Mouse (Mus musculus) CH12.LX (cell line): ENCODE measurements around the gene Trit1. TPM values are rescaled to one million over a fixed set of nuclear protein-coding genes. Genes with fewer than 3 reads are reported as not detected.
A peak's percentile ranks its signal among the peaks of the same experiment; 100 is the strongest.

Experiments used
- DNase-seq: peaks from one replicate; pipeline ENCODE4 v3.0.0-alpha.2; 2013; ENCODE audit errors: extremely low read depth
- H3K27ac ChIP-seq: 2 replicates; pipeline ENCODE4 v1.5.1; 2012; ENCODE audit warnings: low read depth, mild to moderate bottlenecking, control low read depth, moderate library complexity; ENCODE audit not compliant: insufficient read depth
- H3K27me3 ChIP-seq: replicated peaks from 2 replicates; pipeline ENCODE3; 2012; ENCODE audit warnings: inconsistent platforms
- H3K36me3 ChIP-seq, 2 experiments: replicated peaks in 1 of 2; 2 replicates each; pipeline versions ENCODE3 to v1.6.1; 2012; ENCODE audit warnings: inconsistent platforms in 1 of 2, low read length in 1 of 2, mild to moderate bottlenecking in 1 of 2, mixed read lengths in 1 of 2, moderate library complexity in 1 of 2; ENCODE audit not compliant: control insufficient read depth in 1 of 2, insufficient read depth in 1 of 2
- H3K4me1 ChIP-seq, 2 experiments: 2 replicates each; pipeline ENCODE4 v1.6.1; 2012; ENCODE audit warnings: inconsistent platforms in 1 of 2, moderate library complexity in 1 of 2; ENCODE audit not compliant: insufficient read depth in 2 of 2, control insufficient read depth in 1 of 2
- H3K4me2 ChIP-seq: 2 replicates; pipeline ENCODE4 v1.6.1; 2012; ENCODE audit warnings: low read depth, mild to moderate bottlenecking, control low read depth; ENCODE audit not compliant: poor library complexity, insufficient read depth, severe bottlenecking
- H3K4me3 ChIP-seq, 3 experiments: fragments of 150-350 bp in 1 of 3; sonication (generic) in 1 of 3; replicated peaks in 1 of 3; 2 replicates each; pipeline versions ENCODE3 to v1.5.1; 2011 to 2012; ENCODE audit warnings: low read depth in 2 of 3, low read length in 2 of 3, mild to moderate bottlenecking in 2 of 3, moderate library complexity in 2 of 3, control low read depth in 1 of 3, improper control_type of control experiment in 1 of 3, inconsistent platforms in 1 of 3, mixed read lengths in 1 of 3; ENCODE audit not compliant: poor library complexity in 1 of 3
- H3K79me2 ChIP-seq: replicated peaks from 2 replicates; pipeline ENCODE4 v1.6.1; 2012; ENCODE audit warnings: mild to moderate bottlenecking, moderate library complexity; ENCODE audit not compliant: control insufficient read depth, poor library complexity, insufficient read depth, severe bottlenecking; ENCODE audit errors: extremely low read depth
- H3K9ac ChIP-seq: 2 replicates; pipeline ENCODE4 v1.6.1; 2012; ENCODE audit warnings: low read depth, mild to moderate bottlenecking, control low read depth, moderate library complexity; ENCODE audit not compliant: insufficient read depth
- H3K9me3 ChIP-seq: replicated peaks from 2 replicates; pipeline ENCODE3; 2012; ENCODE audit warnings: low read length, inconsistent platforms, mixed read lengths
- CHD1 ChIP-seq: IDR thresholded peaks from 2 replicates; pipeline ENCODE4 v1.6.1; 2012; ENCODE audit warnings: low read depth, low read length, improper control_type of control experiment, inconsistent platforms
- CHD2 ChIP-seq: IDR thresholded peaks from 2 replicates; pipeline ENCODE4 v1.6.1; 2011; ENCODE audit warnings: low read length, improper control_type of control experiment
- CTCF ChIP-seq, 2 experiments: IDR thresholded peaks in 1 of 2; conservative IDR thresholded peaks in 1 of 2; 2 replicates each; pipeline ENCODE4 v1.5.1; 2011 to 2012; ENCODE audit warnings: low read depth in 2 of 2, low read length in 2 of 2, improper control_type of control experiment in 1 of 2, inconsistent platforms in 1 of 2, mild to moderate bottlenecking in 1 of 2, moderate library complexity in 1 of 2
- E2F4 ChIP-seq: IDR thresholded peaks from 2 replicates; pipeline ENCODE4 v1.6.1; 2011; ENCODE audit warnings: low read depth, low read length, improper control_type of control experiment; ENCODE audit not compliant: insufficient replicate concordance
- ELF1 ChIP-seq: IDR thresholded peaks from 2 replicates; pipeline ENCODE4 v1.6.1; 2014; ENCODE audit warnings: low read depth, mild to moderate bottlenecking, inconsistent platforms, low read length, improper control_type of control experiment
- ETS1 ChIP-seq: conservative IDR thresholded peaks from 2 replicates; pipeline ENCODE4 v1.6.1; 2012; ENCODE audit warnings: low read depth, mild to moderate bottlenecking, inconsistent platforms, low read length, improper control_type of control experiment, moderate library complexity
- GABPA ChIP-seq: IDR thresholded peaks from 2 replicates; pipeline ENCODE4 v1.6.1; 2012; ENCODE audit warnings: low read depth, low read length, improper control_type of control experiment, inconsistent platforms; ENCODE audit not compliant: insufficient replicate concordance
- HCFC1 ChIP-seq: IDR thresholded peaks from 2 replicates; pipeline ENCODE4 v1.6.1; 2012; ENCODE audit warnings: low read depth, mild to moderate bottlenecking, inconsistent platforms, low read length, improper control_type of control experiment
- JUN ChIP-seq: IDR thresholded peaks from 2 replicates; pipeline ENCODE4 v1.6.1; 2011; ENCODE audit warnings: low read depth, mild to moderate bottlenecking, low read length, improper control_type of control experiment, moderate library complexity; ENCODE audit not compliant: insufficient read depth
- JUND ChIP-seq: conservative IDR thresholded peaks from 2 replicates; pipeline ENCODE4 v1.6.1; 2011; ENCODE audit warnings: low read depth, low read length, improper control_type of control experiment
- KAT2A ChIP-seq: IDR thresholded peaks from 2 replicates; pipeline ENCODE4 v1.6.1; 2012; ENCODE audit warnings: low read length, improper control_type of control experiment, inconsistent platforms; ENCODE audit not compliant: insufficient replicate concordance
- MAFK ChIP-seq: IDR thresholded peaks from 2 replicates; pipeline ENCODE4 v1.6.1; 2011; ENCODE audit warnings: low read length, improper control_type of control experiment; ENCODE audit not compliant: insufficient replicate concordance
- MAX ChIP-seq: IDR thresholded peaks from 2 replicates; pipeline ENCODE4 v1.6.1; 2011; ENCODE audit warnings: low read length, improper control_type of control experiment
- MEF2A ChIP-seq: IDR thresholded peaks from 2 replicates; pipeline ENCODE4 v1.6.1; 2014; ENCODE audit warnings: low read depth, mild to moderate bottlenecking, inconsistent platforms, low read length, improper control_type of control experiment, borderline replicate concordance
- MYC ChIP-seq: IDR thresholded peaks from 2 replicates; pipeline ENCODE4 v1.6.1; 2011; ENCODE audit warnings: low read depth, mild to moderate bottlenecking, improper control_type of control experiment, low read length
- NRF1 ChIP-seq: IDR thresholded peaks from 2 replicates; pipeline ENCODE4 v1.6.1; 2014; ENCODE audit warnings: low read depth, mild to moderate bottlenecking, inconsistent platforms, low read length, improper control_type of control experiment, moderate library complexity
- PAX5 ChIP-seq: IDR thresholded peaks from 2 replicates; pipeline ENCODE4 v1.6.1; 2012; ENCODE audit warnings: low read length, inconsistent platforms, mixed read lengths
- POLR2AphosphoS2 ChIP-seq: IDR thresholded peaks from 2 replicates; pipeline ENCODE4 v1.6.1; 2011; ENCODE audit warnings: low read depth, low read length, improper control_type of control experiment
- RCOR1 ChIP-seq: conservative IDR thresholded peaks from 2 replicates; pipeline ENCODE4 v1.6.1; 2012; ENCODE audit warnings: low read depth, mild to moderate bottlenecking, inconsistent platforms, low read length, improper control_type of control experiment
- UBTF ChIP-seq: IDR thresholded peaks from 2 replicates; pipeline ENCODE4 v1.6.1; 2012; ENCODE audit warnings: low read depth, mild to moderate bottlenecking, inconsistent platforms, low read length, improper control_type of control experiment, moderate library complexity
- USF1 ChIP-seq: IDR thresholded peaks from 2 replicates; pipeline ENCODE4 v1.6.1; 2014; ENCODE audit warnings: low read depth, mild to moderate bottlenecking, inconsistent platforms, low read length, improper control_type of control experiment
- ZMIZ1 ChIP-seq: IDR thresholded peaks from 2 replicates; pipeline ENCODE4 v1.6.1; 2012; ENCODE audit warnings: low read depth, mild to moderate bottlenecking, inconsistent platforms, low read length, improper control_type of control experiment
- dilution Hi-C: fragments of 300-500 bp; cut with MboI; formaldehyde crosslinking; loops from 2 replicates; pipeline ENCODE4 v1.14.3; 2020; ENCODE audit warnings: low sequenced_read_pairs; ENCODE audit not compliant: extremely low pct_unique_long_range_greater_than_20kb, extremely low pct_ligation_motif_present
- in situ Hi-C: fragments of 300-500 bp; cut with MboI; formaldehyde crosslinking; loops from 3 replicates; pipeline ENCODE4 v1.14.3; 2019; ENCODE audit warnings: low sequenced_read_pairs, low pct_ligation_motif_present, low pct_unique_long_range_greater_than_20kb, mixed read lengths
- polyA plus RNA-seq: library from polyadenylated mRNA; unstranded; fragments of >175 nt; gene quantifications from 2 replicates; pipeline ENCODE4 v1.2.1, GENCODE M21; 2012; ENCODE audit warnings: low read depth; ENCODE audit not compliant: insufficient read length
- total RNA-seq, 2 experiments: library from RNA; depleted of rRNA; stranded (reverse); fragments of 300-350 nt in 1 of 2; fragments of >200 nt in 1 of 2; gene quantifications; 2 replicates each; pipeline ENCODE4 v1.2.3; 2012 to 2014

Gene Trit1
- total and polyA plus RNA-seq, 3 experiments, result 18.9 to 21.3 (median 19.8) TPM

DNA sequence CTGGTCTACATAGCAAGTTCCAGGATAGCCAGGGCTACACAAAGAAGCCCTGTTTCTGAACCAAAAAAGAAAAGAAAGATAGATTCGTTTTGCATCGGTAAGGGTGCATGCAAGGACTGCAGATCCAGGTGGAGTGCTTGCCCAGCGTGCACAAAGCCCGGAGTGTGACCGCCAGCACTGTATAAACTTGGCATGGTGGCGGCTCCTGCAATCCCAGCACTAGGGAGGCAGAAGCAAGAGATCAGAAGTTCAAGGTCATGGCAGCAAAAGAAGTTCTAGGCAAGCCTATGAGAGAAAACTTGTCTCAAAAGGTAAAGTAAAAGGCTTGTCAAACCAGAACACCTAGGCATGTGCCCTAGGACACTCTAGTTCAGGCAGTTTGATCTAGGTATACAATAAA lies 24.7 kb downstream of the Trit1 start:
- Histone ChIP-seq H3K27me3 (no peaks in the 10 kb centered on the region), H3K9ac (no peak overlapping the region), H3K36me3 (peaks cover 24 to 89% of the 10 kb centered on the region in 2 experiments), H3K79me2 (peaks cover 3% of the 10 kb centered on the region), H3K27ac (no peak overlapping the region), H3K4me3 (no peak overlapping the region), H3K4me2 (no peak overlapping the region), H3K4me1 (peaks cover 0 to 14% of the 10 kb centered on the region in 2 experiments; a peak in 2 of 4 replicates), H3K9me3 (no peaks in the 10 kb centered on the region)
- dilution Hi-C loops (no loop called here), in situ Hi-C loops (no loop called here)
- DNase-seq, result no peak
- TF ChIP-seq UBTF (no peak), CHD2 (no peak), ZMIZ1 (no peak), MAFK (no peak), JUN (no peak), CHD1 (no peak)

GRCm38 (mm10) chr4:123043858-123044257 lies 27.5 kb downstream of the Trit1 start:
- Histone ChIP-seq H3K27ac (no peak overlapping the region), H3K4me2 (no peak overlapping the region), H3K4me3 (no peak overlapping the region), H3K4me1 (peaks cover 0 to 8% of the 10 kb centered on the region in 2 experiments; a peak in 2 of 4 replicates), H3K36me3 (peaks cover 29 to 94% of the 10 kb centered on the region in 2 experiments), H3K9me3 (no peaks in the 10 kb centered on the region), H3K79me2 (peaks cover 3% of the 10 kb centered on the region), H3K9ac (no peak overlapping the region), H3K27me3 (no peaks in the 10 kb centered on the region)
- no peak for TF ChIP-seq USF1
- no peak for TF ChIP-seq JUN
- no peak for TF ChIP-seq ELF1
- TF ChIP-seq MAFK, result peak; percentile 68; the same call in 1 of the 2 replicates
- TF ChIP-seq CHD1, result no peak
- no peak for DNase-seq
- in situ Hi-C loops, result no loop called here
- dilution Hi-C loops, result no loop called here

DNA sequence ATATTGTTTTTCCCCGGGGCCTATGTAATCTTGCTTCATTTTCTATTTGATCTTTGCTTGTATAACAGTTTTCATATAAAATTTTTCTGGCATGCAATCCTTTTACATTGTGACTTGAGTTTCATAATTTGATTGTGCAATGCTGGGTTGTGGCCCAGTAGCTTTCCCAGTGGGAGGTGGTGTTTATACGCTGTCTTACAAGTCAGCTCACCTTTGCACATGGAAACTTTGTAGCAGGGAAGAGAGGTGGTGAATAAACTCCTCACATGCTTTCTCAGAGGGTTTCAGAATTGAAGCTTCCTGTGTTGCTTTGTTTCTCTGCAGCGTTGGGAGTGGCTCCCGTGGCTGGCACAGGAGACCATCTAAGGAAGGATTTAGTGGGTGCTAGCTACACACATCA lies 28.4 kb downstream of the Trit1 start:
- Histone ChIP-seq H3K4me3 (no peak overlapping the region), H3K27me3 (no peaks in the 10 kb centered on the region), H3K9ac (no peak overlapping the region), H3K79me2 (peaks cover 3% of the 10 kb centered on the region; the same call in 1 of the 2 replicates), H3K4me1 (peaks cover 5 to 10% of the 10 kb centered on the region in 2 experiments; a peak in 3 of 4 replicates), H3K27ac (no peak overlapping the region), H3K9me3 (no peaks in the 10 kb centered on the region), H3K4me2 (no peak overlapping the region), H3K36me3 (peaks cover 31 to 94% of the 10 kb centered on the region in 2 experiments)
- TF ChIP-seq CTCF (conservative IDR thresholded peaks at IDR 0.05 in 1 of 2, IDR thresholded peaks at IDR 0.05 in 1 of 2; ENCODE audit: low read depth in 2 of 2, low read length in 2 of 2), result no peak
- TF ChIP-seq GABPA, result no peak
- TF ChIP-seq PAX5, result no peak
- no peak for TF ChIP-seq MYC
- TF ChIP-seq CHD1, result no peak
- no peak for TF ChIP-seq HCFC1
- no peak for TF ChIP-seq MEF2A
- no peak for TF ChIP-seq RCOR1
- no peak for TF ChIP-seq JUND
- TF ChIP-seq E2F4, result no peak
- TF ChIP-seq POLR2AphosphoS2, result no peak
- TF ChIP-seq ETS1, result no peak
- no peak for TF ChIP-seq MAX
- no peak for TF ChIP-seq NRF1
- TF ChIP-seq KAT2A, result no peak
- dilution Hi-C loops, result no loop called here
- no peak for DNase-seq
- in situ Hi-C loops, result no loop called here
